Mouse (Mus musculus): ENCODE results near the gene Akt1. TPM values are rescaled to one million over a fixed set of nuclear protein-coding genes. Genes with fewer than 3 reads are reported as not detected.
A peak's percentile ranks its signal among the peaks of the same experiment; 100 is the strongest.

Gene Akt1
- total RNA-seq (2022) = 100 to 1,000 TPM; 275 to 460 (median 313) TPM

GRCm38 (mm10) chr12:112674132-112675011, at the start of gene Akt1:
Gene Akt1, minus strand, starts transcription at chr12:112674884.
- DNase-seq = no peak

- DNase-seq = peak; percentile 50
Observed at GRCm38 (mm10) chr12:112724077-112724805, 49.6 kb upstream of the Akt1 start.

- DNase-seq = no peak
Observed at GRCm38 (mm10) chr12:112723445-112723844, 48.8 kb upstream of the Akt1 start.

DNA sequence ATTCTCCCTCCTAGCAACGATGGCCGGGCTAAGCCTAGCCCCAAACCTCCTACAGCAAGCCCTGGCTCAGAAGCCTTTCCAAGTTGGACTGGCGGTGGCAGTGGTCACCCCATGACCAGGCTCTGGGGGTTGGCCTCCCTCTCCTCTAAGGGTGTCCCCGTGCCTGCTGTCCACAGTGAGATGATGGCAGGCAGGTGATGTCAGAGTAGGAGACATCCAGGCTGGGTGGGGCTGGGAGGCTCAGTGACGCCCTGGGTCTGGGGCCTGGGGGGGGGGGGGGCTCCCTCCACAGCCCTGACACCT, 48.3 kb upstream of the Akt1 start:
- no peak for DNase-seq

DNA sequence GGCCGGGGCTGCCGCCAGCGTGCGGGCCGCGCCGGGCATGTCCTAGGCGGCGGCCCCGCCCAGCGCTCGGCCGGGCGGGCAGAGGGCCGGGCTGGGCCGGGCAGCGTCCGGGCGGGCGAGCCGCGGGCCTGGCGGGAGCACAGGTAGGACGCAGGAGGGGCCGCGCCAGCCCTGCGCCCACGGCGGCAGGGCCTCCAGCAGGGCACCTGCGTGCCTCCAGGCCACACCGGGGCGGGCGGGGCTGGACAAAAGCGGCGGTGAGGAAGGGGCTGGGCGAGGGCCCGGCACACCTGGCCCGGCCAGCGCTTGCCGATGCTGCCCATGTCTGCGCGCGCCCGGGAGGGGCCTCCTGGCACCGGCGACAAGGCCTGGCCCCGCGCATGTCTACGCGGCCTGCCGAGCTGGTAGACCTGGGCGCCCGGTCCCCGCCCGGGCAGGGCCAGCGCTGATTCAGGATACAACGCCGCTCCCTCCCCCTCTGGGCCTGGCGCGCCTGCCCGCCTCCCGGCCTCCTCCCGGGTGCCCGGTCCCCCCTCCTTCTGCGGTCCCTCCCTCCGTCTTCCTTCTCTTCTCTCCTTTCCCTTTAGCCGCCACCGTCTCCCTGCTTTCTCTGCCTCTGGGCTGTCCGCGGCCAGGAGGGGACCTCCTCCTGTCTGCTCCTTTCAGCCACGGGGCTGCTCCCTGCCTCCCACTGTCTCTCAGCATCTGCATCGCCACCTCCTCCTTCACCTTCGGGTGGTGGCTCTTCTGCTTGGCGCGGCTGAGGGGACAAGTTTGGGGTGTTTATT, 47.8 kb upstream of the Akt1 start:
- DNase-seq = peak; percentile 59

DNA sequence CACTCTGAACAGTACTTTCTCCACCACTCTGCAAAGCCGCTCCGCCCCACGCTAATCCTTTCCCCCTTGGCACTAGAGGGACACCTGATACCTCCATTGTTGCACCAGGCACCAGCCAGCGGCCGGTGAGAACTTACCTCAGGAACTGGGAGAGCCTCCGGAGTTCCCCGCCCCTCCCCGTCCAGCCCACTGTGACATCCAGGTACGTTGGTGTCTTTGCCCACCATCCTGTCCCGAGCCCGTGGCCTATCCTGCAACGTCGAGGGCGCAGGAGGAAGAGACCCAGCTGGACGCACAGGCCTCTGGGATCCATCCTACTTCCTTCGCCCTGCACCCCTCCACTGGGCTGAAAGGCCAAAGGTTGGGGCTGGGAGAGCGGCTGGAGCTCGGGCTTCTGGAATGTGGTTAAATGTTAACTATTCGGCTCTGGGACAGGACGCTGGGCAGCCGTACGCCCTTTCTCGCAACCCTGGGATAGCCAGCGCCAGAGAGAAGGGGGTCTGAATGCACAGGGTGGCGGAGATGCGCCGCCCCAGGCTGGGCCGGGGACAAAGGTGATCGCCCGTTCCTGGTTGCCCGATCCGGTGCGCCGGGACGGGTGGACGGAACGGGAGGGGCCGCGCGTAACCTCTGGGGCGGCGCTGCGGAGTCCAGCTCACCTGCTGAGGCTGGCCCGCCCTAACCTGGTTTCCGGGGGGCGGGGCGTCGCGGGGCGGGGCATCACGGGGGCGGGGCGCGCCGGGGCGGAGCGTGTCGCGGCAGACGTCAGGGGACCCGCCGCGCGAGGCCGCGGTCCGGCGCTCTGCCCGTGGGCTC, 46.9 kb upstream of the Akt1 start:
- DNase-seq = no peak

DNA sequence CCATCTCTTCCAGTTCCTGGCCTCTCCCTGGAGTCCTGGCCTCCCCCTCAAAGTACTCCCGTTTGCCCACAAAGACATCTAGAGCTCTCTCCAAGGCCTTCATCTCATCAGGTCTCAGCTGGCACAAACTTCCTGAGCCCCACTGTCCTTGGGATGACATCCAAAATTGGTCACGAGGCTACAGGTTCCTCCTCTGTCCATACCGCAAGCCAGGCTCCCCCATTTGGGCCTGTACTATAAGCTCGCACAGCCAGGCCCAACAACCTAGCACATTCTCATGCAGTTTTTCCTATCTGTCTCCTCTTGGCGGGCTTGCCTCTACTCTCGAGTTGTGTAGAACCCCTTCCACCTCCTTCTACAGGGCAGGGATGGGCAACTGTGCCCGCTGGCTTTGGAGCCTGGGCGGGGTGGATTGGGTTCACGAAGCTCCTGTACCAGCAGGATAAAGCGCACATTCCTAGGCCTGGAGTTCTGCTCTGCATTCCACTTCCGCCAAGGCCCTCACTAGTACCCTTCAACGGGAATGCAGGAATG, 46.3 kb upstream of the Akt1 start:
- DNase-seq = peak; percentile 53

GRCm38 (mm10) chr12:112720216-112720615, 45.5 kb upstream of the Akt1 start, which contains the start of gene Cep170b:
Gene Cep170b, plus strand, starts transcription at chr12:112720455.
- DNase-seq = no peak

- no peak for DNase-seq
Observed at GRCm38 (mm10) chr12:112718995-112719394, 44.3 kb upstream of the Akt1 start.

GRCm38 (mm10) chr12:112717140-112717539, 42.5 kb upstream of the Akt1 start:
- DNase-seq = no peak

DNA sequence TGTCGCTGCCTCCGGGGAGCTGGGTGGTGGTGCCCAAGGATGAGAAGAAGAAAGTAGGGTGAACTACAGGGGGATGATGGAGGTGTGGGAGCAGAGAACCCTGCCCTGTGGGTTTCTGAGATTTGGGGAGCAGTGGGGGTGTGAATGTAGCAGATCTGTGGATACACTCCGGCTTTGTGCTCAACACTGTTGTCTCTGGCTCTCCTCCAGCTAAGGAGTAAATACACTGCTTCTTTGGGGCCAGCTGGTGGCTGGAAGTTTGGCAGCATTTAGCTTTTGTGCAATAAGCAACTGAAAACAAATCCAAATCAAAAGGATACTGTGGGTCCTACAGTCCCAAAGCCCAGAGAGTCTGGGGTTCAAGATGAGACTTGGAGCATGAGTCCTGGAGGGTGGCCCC, 39.3 kb upstream of the Akt1 start:
- no peak for DNase-seq

DNA sequence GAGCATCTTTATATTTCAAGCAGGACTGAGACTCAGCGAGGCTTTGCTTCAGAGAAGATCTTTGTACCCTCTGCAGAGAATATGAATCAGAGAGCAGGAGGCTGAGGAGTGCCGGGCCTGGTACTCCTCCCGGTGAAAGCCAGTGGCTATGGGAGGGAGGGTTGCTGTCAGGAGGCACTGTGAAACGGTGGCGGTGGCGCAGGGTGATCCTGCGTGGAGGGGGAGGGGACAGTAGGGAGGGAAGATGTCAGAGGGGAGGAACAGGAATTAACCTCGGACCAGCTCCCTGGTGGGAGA, 32.8 kb upstream of the Akt1 start:
- DNase-seq = no peak

DNA sequence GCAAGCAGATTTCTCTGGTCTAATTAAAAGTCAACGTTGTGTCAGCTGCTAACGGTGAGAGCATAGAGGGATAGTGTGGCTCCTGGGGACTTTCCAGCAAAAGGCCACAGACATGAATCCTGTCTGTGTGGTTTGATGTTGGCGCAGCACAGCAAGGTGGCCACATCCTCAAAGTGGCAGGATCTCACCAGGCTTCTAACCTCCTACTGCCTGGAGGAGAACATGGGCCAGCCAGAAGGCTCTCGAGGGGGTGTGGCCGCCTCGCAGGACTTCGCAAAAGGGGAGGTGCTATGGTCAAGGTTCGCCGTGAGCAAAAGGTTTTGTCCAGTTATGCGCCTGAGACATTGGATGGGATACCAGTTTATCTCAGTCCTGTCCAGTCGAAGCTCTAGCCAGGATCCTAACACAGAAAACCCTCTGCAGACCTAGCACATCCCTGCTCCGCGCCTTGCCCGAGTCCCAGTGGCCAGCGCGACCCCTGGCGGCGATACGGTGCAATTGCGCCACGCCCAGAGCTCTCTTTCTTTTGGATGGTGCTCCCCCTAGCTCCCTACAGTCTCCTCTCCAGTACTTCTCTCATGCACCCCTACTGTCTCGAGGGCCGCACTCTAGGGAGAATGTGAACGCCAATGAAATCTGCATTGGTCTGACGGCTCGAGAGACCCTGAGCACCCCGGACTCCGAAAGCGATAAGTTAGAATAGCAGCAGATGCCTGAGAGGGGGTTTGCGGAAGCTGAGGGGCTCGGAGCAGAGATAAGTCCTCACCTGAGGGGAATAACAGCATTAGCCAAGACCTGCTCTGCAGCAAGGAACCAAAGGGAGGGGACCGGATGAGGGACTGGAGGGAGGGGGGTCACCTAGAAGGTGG, 32.3 kb upstream of the Akt1 start:
- DNase-seq = peak; percentile 75

DNA sequence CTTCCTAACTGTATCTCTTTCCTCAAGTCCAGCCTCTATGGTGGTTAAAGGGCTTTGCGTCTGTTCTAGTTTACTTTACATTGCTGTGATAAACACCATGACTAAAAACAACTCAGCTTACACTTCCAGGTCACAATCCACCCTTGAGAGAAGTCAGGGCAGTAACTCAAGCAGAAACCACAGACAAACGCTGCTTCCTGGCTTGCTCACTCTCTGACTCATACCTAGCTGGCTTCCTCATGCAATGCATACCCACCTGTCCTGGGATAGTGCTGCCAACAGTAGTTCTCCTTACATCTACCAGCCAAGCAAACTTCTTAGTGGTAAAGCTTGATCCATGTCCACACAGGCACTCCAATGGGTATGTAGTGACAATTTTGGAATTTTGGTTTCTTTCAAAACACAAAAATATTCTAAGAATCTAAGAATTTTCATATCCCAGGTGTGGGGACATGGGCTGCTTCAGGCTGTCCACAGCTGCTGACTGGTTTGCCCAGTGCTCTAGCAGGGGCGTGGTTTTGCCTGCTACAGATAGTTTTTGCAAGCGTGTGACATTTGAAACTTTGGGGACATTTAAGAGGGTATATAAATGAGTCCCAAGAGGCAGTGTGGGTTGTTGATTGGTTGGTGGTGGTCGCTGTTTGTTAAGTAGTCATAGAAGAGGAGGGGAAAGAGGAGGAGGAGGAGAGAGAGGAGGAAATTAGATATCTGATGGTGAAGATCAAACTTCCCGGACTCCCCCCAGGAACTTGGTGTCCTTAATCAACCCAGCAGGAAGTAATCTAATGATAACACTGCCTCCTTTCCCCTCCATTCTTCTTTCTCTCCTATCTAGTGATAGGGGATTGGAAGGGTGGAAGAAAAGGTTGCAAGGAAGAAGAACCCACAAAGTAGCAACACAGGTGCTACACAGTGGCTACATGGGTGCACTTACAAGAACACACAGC, 28.0 kb upstream of the Akt1 start:
- DNase-seq = no peak

DNA sequence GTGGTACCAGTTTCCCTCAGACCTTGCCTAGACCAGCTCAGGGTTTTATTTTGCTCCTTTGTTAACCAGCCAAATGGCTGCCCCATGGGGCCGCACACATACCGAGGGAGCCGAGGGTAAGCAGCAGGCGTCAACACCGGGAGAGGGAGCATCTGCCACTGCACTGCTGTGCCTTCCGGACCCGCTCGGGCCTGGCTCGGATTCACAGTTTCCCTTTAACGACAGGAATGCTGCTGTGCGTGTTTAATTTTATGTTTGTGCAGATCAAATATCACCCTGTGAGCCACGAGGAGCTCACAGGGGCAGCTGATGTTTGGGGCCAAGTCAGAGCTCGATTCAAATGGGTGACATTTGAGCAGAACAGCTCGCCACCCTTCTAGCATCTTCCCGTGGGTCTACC, 25.8 kb upstream of the Akt1 start:
- no peak for DNase-seq

- no peak for DNase-seq
Observed at GRCm38 (mm10) chr12:112696806-112697425, 22.2 kb upstream of the Akt1 start.

GRCm38 (mm10) chr12:112694127-112694475, 19.4 kb upstream of the Akt1 start:
- no peak for DNase-seq

DNA sequence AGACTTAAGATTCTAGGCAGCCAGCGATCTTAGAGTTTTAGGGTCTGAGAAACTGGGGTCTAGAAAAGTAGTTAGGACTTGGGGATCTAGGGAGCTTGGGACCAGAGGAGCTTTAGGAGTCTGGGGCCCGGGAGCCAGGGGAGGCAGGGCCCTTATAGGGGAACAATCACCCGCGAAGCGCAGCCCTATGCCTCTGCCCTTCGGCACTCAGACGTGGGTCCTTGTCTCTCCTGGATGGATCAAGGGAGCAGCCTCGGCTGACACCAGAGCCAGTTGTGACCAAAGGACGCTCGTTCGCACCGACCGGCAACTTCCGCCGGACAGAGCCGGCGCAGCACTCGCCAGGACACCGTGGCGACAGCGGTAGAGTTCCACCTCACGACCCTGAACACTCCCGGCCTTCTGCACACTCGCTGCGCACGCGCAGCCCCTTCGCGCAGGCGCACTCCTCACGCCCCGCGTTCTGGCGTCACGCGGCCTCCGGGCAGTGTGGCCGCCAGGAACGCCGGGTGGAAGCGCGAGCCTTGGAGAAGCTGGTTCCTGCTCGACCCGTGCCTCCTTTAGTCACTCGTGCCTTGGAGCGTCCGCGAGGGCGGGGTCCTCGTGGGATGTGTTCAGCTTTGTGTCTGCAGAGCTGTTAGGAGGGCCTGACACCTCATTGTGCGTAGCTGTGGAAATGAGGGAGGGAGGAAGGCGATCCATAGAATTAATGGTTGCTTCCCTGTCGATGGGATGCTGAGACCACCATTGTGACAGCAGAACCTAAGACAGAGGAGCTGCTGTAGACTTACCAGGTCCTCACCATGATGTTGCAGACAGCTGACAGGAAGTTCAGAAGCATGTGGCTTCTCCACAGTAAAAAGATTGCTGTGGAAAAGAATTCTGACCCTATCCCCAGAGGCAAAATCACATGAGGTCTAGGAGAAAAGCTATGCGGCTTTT, 18.8 kb upstream of the Akt1 start:
- DNase-seq = peak; percentile 92
